Mouse (Mus musculus): ENCODE data around the gene 2310011J03Rik. TPM values are rescaled to one million over a fixed set of nuclear protein-coding genes. Genes with fewer than 3 reads are reported as not detected.
"Not testable (repeated sequence)": the region's sequence is repeated elsewhere in the genome, so short reads cannot be mapped to it uniquely, and the experiment has no call there.

The 2310011J03Rik gene
- total RNA-seq (2021), result 10 to 100 TPM; 13.3 to 15.0 TPM
- long read RNA-seq, experiment 1, transcript 2310011J03Rik-201 (2 exons, 1,649 nt), result major isoform, 46 of 46 reads
- long read RNA-seq, experiment 1, partial matches to known transcripts, result 0 of 46 reads
- long read RNA-seq, experiment 1, other reads (novel, unspliced or antisense), result 0 of 46 reads
- long read RNA-seq, experiment 2, transcript 2310011J03Rik-201 (2 exons, 1,649 nt), result major isoform, 39 of 39 reads
- long read RNA-seq, experiment 2, partial matches to known transcripts, result 0 of 39 reads
- long read RNA-seq, experiment 2, other reads (novel, unspliced or antisense), result 0 of 39 reads

- intact Hi-C loops (cut with DNase I), result no loop called here
- DNase-seq, result peak; percentile 89 to 94
Measured at GRCm38 (mm10) chr10:80320340-80320760, at the start of gene 2310011J03Rik. 2310011J03Rik (minus strand) TSS chr10:80320537.

- intact Hi-C loops (cut with DNase I), result no loop called here
- DNase-seq, result no peak
Measured at GRCm38 (mm10) chr10:80368392-80368791, 48.1 kb upstream of the 2310011J03Rik start.

GRCm38 (mm10) chr10:80367954-80368353 is 47.6 kb upstream of the 2310011J03Rik start:
- intact Hi-C loops (cut with DNase I), result no loop called here
- no peak for DNase-seq

- no peak for DNase-seq
- intact Hi-C loops (cut with DNase I), result no loop called here
Measured at GRCm38 (mm10) chr10:80365736-80366135, 45.4 kb upstream of the 2310011J03Rik start.

- DNase-seq, result no peak
- intact Hi-C loops (cut with DNase I), result no loop called here
Measured at GRCm38 (mm10) chr10:80363734-80364133, 43.4 kb upstream of the 2310011J03Rik start.

- DNase-seq, result peak in 1 of 2 experiments; percentile 49
- intact Hi-C loops (cut with DNase I), result no loop called here
Measured at GRCm38 (mm10) chr10:80357994-80358639, 37.8 kb upstream of the 2310011J03Rik start.

- DNase-seq, result no peak
- intact Hi-C loops (cut with DNase I), result no loop called here
Measured at GRCm38 (mm10) chr10:80357336-80357735, 37.0 kb upstream of the 2310011J03Rik start.

GRCm38 (mm10) chr10:80356737-80357136 is 36.4 kb upstream of the 2310011J03Rik start:
- intact Hi-C loops (cut with DNase I), result no loop called here
- DNase-seq, result no peak

- intact Hi-C loops (cut with DNase I), result no loop called here
- no peak for DNase-seq
Measured at GRCm38 (mm10) chr10:80356001-80356682, 35.8 kb upstream of the 2310011J03Rik start, which contains the start of gene Plk5. Plk5 (plus strand) TSS chr10:80356459.

- DNase-seq, result no peak
- intact Hi-C loops (cut with DNase I), result no loop called here
Measured at GRCm38 (mm10) chr10:80355431-80355830, 35.1 kb upstream of the 2310011J03Rik start.

- intact Hi-C loops (cut with DNase I), result no loop called here
Measured at GRCm38 (mm10) chr10:80352727-80353126, 32.4 kb upstream of the 2310011J03Rik start.

GRCm38 (mm10) chr10:80351896-80352295 is 31.6 kb upstream of the 2310011J03Rik start:
- intact Hi-C loops (cut with DNase I), result no loop called here
- no peak for DNase-seq

More at GRCm38 (mm10) chr10:80352727-80353126, 32.4 kb upstream of the 2310011J03Rik start:
- DNase-seq, result no peak

- intact Hi-C loops (cut with DNase I), result loop anchor here (1.0 kb wide), 1 partner anchor 24 kb away; no protein-coding TSS in a partner anchor
- DNase-seq, result peak; percentile 88 to 95
Measured at GRCm38 (mm10) chr10:80350292-80350691, 30.0 kb upstream of the 2310011J03Rik start.

- intact Hi-C loops (cut with DNase I), result loop anchor here (1.0 kb wide), 1 partner anchor 54 kb away; the partner anchor contains the start of gene Apc2
- peak in 1 of 2 experiments; percentile 55 for DNase-seq
Measured at GRCm38 (mm10) chr10:80348981-80349380, 28.6 kb upstream of the 2310011J03Rik start.

- peak; percentile 85 to 86 for DNase-seq
- intact Hi-C loops (cut with DNase I), result loop anchor here (1.0 kb wide), 1 partner anchor 53 kb away; the partner anchor contains the start of gene Apc2
Measured at GRCm38 (mm10) chr10:80348244-80348781, 28.0 kb upstream of the 2310011J03Rik start, which contains the start of gene Adamtsl5. Adamtsl5 (minus strand) TSS chr10:80348412.

- peak; percentile 47 to 50 for DNase-seq
- intact Hi-C loops (cut with DNase I), result no loop called here
Measured at GRCm38 (mm10) chr10:80347514-80347967, 27.2 kb upstream of the 2310011J03Rik start.

GRCm38 (mm10) chr10:80345929-80346328 is 25.6 kb upstream of the 2310011J03Rik start:
- intact Hi-C loops (cut with DNase I), result not testable (repeated sequence)

GRCm38 (mm10) chr10:80345122-80345521 is 24.8 kb upstream of the 2310011J03Rik start:
- DNase-seq, result no peak
- intact Hi-C loops (cut with DNase I), result no loop called here

More at GRCm38 (mm10) chr10:80345929-80346328, 25.6 kb upstream of the 2310011J03Rik start:
- DNase-seq, result not testable (repeated sequence)

GRCm38 (mm10) chr10:80344131-80344661 is 23.9 kb upstream of the 2310011J03Rik start:
- no peak for DNase-seq
- intact Hi-C loops (cut with DNase I), result loop anchor here (5.0 kb wide), 1 partner anchor 167 kb away; the partner anchor contains the start of gene Efna2

GRCm38 (mm10) chr10:80343425-80343895 is 23.1 kb upstream of the 2310011J03Rik start:
- no peak for DNase-seq
- intact Hi-C loops (cut with DNase I), result loop anchor here (5.0 kb wide), 1 partner anchor 166 kb away; the partner anchor contains the start of gene Efna2

All from heart, postnatal 14 days (tissue).